Mouse (Mus musculus) adrenal gland, adult 18-20 months (tissue): Measurements from ENCODE around the gene Esrrg. TPM values are rescaled to one million over a fixed set of nuclear protein-coding genes. Genes with fewer than 3 reads are reported as not detected.

Source experiments
- DNase-seq, 2 experiments: peaks; one replicate each; pipeline ENCODE4 v3.0.0; 2021 to 2022; ENCODE audit warnings: low spot score in 2 of 2
- total RNA-seq, 2 experiments: library from RNA; stranded (reverse); gene quantifications; 1 replicate in 1 of 2; 2 replicates in 1 of 2; pipeline ENCODE4 v1.2.3; 2021

The Esrrg gene
- total RNA-seq, 2 experiments from 2014 or later: 13.2 to 13.4 TPM

DNA sequence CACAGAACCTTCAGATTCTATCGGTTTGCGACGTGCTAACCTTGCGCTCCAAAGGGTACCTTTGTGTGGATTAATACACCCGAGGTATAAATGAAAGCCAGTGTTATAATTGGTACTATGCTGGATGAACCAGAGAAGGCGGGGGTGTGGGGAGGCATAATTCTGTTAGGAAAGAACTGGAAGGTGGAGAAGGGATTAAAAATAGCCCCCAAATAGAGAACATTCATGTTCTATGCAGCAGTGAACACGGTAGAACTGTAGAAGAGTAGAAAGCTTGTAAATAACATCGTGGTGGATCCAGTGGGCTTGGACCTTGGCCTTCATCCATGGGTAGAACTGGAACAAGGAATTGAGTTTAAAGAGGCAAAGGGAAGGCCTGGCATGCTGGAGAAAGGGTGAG lies 40.0 kb downstream of the Esrrg start:
- DNase-seq: no peak

DNA sequence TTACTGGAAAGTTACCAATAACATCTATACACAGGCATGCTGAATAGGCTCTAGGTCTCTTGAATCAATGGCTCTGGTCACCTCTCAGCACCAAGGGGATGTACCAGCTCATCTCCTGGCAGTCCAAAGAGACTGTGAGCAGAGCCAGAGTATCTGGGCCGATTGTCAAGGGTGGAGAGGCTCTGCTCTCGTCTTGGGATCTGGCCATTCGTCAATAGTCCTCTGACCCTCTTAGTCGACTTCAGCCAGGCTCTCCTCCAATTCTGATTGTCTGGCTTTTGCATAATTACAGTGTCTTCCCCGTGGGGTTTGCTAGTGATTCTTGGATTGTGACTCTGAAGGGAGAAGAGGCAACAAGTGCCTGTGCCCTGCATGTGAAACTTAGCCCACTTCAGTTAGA lies 41.3 kb downstream of the Esrrg start:
- no peak for DNase-seq

DNA sequence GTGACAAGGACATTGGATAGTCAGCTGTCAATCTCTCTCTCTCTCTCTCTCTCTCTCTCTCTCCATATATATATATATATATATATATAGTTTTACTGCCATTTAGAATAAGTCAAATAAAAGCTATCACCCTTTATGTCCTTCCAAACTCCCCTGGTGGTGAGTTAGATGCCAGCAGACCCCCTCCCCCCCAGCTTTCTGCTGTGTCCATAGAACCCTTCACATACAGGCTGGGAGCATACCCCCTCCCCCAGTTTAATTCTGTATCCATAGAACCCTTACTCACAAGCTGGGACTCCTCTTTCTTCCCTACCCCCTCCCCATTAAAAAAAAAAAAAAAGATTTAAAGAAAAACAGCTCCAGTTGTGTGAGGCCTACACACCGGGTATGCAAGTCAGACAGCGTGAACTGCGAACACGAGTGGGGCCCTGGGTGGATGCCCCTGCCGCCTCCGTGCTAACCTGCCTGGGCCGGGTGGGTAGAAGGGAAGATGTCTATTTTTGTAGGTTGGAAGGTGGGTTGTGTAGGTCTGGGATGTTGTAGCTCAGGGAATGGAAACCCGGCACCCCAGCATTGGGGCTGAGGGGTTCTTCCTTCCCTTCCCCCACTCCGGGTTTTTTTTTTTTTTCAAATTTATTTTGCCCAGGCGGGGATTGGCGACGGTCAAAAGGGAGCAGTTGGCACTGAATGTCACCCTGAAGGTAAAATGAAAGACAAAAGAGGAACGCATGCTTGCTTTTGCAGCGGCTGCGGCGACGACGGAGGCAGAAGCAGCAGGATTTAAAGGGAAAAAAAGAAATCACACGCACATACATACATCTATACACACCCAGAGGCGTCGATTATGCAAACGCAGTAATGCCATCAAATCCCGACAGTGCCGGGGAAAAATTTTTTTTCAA lies 42.4 kb downstream of the Esrrg start:
- no peak for DNase-seq

DNA sequence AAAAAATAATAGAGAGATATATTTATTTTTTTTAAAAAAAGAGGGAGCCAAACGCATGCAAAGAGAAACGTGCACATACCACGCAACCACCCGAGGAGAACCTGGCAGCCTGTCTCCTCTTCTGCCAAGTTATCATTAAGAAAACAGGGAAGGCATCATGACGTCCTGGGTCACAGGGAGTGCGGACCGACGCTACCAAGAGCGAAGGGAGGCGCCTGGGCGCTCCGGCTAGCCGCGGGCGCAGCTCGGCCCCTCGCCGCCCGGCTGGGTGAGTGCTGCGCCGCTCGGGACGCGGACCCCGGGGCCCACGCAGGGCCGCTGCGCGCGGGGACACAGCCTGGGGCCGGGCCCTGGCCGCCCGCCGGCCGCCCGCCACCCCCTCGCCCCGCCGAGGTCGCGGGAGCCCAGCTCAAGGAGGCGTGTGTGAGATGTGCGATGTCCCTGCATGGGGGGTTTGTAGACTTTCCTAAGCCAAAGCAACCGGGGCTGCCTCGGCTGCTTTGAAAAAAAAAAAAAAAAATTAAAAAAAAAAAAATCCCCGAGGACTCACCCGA lies 43.2 kb downstream of the Esrrg start:
- peak; percentile 47 to 56 for DNase-seq

DNA sequence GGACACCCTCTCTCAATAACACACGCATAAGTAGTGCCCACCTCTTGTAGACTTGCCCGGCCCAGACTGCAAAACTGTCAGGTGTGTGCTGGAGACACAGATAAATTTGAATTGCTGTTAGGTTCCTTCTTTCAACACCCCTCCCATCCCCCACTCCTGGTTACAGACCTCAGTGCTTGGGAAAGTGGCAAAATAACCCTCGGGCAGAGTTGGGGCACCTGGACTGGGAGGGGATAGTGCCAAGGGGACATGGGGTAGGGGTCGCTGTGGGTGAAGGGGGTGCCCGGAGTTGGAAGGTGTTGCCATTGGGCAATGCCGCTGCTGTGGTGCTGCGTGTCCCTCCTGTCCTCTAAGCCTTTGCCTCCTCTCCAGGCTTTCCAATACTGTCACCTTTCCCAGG lies 43.9 kb downstream of the Esrrg start:
- DNase-seq: peak in 1 of 2 experiments; percentile 22

DNA sequence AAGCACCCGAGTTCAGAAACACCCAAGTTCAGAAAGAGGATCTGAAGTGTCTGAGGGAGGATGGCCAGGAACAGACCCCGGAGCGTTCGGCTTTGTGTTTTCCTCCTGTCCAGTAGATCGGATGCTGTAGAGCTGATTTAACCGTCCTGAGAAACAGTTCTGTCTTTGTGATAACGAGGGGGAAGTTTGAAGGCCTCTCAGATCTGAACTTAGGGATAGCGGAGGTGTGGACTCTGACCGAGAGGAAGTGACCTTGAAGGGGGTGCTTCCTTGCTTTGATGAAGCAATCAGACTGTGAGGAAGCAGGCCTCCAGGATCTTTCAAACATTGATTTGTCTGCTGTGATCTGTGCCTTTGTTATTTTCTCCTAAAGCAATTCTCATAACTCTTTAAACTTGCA lies 44.8 kb downstream of the Esrrg start:
- peak in 1 of 2 experiments; percentile 18 for DNase-seq

DNA sequence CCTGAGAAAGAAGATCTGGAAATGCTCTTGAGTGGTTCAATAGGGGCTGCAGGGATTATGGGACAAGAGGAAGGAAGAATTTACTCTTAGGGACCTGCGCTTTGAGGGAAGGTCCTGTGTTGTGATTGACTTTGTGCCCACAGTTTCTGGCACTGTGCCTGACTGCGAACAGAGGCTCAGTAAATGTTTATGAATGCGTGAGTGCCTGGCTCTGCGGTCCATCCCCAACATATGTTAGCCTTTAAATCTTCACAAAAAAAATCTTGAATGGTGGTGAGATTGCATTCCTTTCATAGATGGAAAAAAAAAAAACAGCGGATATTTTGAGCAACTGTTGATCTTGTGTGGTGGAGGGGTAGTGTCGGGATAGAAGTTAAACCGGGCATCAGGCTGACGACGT lies 52.4 kb downstream of the Esrrg start:
- no peak for DNase-seq

DNA sequence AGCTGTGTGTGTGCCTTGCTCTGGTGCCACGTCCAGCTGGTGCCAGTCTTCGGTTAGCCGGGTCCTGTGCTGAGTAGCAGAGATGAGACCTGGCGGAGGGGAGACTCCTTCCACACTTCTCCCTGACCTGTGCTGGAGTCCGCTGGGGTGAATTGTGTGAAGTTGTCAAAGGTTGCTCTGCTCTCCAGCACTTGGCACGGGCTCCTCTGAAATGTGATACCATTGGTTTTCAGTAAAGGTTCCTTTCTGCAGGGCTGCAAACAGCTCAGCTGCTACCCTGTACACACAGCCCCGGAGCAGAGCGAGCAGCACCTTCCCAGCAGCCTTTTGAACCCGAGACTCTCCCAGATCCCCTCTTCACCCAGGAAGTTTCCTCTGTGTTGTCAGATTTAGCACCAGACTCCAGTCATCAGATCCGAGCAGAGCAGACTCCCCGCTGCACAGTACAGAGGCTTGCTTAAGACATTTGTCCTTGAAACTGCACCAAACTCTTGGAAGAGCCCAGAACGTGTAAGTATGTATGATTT lies 53.6 kb downstream of the Esrrg start:
- peak in 1 of 2 experiments; percentile 18 for DNase-seq

DNA sequence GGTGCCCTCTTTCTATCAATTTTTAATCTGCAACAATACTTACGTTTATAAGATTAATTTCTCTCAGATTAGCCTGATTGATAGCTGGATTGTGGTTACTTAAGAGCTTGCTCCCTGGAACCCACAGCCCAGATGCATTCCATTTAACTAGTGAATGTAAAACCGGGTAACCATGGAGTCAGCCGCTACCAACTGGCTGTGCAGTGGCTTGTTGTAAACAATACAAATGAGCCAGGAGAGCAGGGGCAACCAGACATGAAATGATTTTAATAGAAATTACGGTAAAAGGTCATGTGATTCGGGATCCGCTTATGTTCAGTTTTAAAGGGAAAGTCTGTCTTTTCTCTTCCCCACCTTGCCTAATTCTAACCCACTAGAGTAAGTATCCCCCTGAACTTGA lies 54.8 kb downstream of the Esrrg start:
- no peak for DNase-seq

DNA sequence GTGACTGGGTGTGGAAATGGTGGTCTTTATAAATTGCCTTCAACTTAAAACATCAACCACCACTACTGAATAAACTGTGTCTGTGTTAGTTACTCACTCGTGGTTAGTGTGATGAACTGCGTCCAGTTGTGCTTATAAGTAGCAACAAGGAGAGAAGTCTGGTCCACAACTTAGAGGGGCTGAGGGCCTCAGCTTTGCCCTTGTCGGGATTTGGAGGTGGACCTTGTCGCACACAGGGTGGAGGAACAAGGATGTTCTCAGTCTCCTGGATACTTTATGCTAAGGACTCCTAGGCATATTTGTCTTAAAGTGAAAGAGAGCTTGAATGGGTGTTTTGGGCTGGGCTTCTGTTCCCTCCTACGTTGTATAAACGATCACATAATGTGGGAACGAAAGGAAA lies 55.7 kb downstream of the Esrrg start:
- DNase-seq: no peak

DNA sequence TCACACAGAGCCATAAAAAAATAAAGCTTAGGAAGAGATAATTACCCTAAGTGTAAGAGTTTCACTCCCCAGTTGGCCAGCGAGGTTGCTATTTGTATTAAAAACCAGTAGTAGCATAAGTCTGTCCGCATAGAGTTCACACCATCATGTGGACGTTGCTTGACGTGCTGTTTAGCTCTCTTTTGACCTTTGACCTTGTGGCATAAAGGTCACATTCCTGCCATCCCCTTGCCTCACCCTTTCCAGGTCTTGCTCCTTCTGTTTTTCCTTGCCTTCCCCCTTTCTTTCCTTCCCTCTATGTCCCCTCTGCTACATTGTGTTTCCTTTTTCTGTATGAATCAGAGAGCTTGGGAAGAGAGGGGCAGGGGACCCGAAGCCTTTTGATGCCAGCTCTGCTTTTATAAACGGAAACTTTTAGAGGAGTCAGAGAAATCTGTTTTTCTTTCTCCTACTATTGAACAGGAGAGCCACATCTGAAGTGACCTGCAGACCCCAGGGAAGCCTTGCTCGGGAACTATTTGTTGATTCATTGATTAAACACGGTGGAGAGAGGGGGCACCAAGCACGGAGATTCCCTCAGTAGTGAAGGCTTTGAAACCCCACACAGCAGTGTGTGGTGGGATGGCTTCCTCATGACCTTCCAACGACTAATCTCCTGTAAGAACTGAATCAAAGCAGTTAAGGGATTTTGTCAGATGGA lies 57.5 kb downstream of the Esrrg start:
- no peak for DNase-seq

DNA sequence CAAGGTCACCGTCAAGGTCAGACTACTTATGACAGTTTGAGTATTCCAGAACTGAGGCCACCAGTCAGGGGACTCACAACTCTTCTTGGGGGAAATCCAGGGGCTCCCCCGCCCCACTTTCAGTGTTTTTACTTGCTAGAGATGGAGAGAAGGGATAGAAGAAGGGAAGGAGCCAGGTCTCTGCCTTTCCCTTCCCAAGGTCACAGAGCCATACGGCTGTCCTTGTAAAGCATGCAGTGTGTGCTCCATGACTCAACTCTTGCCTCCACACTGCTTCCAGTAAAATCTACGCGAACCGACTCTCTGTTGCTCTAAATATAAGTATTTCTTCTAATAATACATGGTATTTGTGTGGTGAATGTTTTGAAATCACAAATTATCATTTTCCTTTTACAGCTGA lies 61.2 kb downstream of the Esrrg start:
- no peak for DNase-seq

DNA sequence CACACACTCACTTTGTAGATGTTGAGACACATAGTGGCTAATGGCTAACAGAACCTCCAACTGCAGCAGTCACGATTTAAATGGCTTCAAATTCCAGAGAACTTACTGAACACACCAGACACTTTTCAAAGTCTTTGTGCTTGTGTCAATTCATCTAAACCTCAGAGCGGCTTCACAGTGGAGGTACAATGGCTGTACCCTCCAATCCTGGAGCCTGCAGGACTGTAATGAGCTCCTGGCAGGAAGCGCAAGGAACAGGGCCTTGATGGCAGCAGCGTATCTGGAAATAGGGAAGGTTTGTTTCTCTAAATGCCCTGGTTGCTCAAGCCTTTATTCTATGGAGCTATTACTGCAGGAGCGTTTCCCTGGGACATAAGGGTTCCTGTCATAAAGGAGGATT lies 63.9 kb downstream of the Esrrg start:
- no peak for DNase-seq

DNA sequence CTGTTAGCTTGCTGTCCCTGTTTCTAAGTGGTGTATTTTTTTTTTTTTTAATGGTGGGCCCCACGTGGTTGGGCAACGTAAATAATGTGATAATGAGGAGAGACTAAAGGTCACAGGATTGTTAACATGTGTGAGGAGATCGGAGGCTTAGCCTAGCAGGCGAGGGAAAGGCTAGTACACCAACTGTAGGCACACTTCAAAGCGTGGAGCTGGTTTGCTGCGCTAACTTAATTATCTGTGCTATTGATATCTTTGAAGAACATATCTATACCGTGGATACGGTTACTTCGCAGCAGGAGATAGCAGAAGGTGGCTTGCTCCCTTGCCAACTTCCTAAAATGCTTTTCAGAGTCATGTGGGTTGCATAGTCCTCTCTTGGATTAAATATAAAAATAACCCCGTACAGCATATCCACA lies 66.2 kb downstream of the Esrrg start:
- DNase-seq: no peak

DNA sequence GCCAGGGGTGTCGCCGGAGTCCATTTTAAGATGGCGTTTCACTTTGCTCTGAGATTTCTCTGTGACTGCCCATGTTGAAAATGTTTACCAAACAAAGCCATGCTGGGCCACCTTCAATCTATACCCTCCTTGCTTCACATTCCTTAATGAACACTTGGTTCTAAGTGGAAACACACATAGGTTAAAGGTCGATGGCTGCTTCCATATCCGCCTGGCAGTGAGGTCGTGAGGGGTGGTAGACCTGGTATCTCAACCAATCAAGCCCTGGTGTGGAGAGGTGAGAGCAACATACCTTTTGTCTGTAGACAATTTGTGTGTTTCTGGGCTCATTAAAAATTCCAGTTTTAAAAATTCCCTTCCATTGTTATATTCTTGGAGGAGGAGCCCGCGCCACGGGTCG lies 68.0 kb downstream of the Esrrg start:
- DNase-seq: no peak

DNA sequence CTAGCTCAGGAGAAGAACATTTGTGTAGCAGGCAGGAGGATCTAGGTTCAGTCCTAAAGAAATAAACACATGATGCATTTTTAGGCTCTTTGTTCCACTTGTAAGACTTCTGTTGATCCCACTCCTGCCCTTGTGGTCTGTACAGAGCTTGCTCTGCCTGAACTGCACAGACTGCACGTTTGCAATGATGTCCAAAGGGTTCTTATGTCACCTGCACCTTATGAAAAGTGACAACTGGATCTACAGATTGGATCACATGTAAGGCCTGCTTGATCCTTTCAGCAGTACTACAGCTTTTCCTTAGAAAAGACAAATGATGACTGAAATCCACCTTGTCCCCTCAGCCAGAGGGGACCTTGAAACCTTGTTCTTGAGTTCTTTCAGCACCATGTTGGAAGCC lies 70.7 kb downstream of the Esrrg start:
- no peak for DNase-seq

DNA sequence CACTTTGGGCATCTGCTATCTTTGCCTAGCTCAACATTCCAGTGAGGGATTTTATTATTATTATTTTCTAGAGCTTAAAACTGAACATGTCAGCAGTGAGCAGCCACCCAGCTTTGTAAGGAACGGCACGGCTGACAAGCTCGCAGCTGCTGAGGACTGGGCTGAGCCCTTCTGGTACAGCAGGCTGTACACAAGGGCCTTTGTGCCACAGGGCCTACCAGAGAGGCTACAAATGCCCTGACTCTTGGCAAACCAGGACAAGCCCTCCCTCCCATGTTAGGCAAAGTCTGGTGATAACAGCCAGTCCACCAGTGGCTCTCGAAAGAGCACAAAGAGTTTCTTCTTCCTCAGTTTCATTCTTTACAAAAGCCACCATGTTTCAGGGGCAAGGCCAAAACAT lies 75.9 kb downstream of the Esrrg start:
- DNase-seq: no peak

DNA sequence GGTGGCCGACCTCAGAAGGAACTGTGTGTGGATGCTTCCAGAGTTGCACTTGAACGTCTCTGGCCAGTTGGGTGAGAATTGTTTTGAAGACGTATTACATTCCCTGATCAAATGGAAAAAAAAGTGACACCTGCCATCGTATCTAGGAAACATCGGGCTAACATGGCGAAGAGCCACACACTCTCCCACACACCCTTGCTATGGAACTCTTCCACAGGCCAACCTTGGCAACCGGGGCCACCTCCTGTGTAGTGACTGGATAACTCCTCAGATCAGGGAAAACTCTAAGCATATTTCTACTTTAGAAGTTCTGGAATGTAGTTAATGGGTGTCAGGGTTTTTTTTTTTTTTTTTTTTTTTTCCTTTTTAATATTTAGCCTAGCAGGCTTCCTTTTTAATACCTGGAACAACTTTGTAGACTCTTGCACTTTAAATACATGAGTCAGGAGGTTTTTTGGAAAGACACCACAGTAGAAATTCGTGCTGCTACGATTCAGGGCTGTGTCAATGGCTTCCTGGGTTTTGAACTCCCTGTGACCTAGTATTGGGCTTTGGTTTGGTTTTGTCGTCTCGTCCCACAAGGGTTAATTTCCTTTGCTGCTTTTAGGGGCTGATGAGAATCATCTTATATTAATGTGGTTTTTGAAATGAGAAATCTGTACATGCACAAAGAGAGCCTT lies 83.4 kb downstream of the Esrrg start:
- DNase-seq: no peak

DNA sequence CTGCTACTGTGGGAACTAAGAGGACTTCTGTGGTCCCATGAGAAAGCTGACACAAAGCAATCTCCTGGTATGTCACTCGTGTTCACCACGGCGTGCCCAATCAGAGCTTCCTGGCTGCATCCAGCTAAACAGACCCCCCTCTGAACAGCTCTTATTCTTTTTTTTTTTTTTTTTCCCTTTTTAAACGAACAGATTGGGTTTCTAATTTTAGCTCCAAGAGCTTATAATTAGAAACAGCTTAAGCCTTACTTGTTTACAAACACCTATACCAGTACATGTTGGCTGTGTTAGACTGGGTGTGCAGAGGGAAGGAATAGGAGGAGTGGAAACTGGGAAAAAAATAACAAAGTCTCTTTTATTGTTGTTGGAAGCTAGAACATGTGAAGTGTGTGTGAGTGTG lies 86.3 kb downstream of the Esrrg start:
- no peak for DNase-seq

DNA sequence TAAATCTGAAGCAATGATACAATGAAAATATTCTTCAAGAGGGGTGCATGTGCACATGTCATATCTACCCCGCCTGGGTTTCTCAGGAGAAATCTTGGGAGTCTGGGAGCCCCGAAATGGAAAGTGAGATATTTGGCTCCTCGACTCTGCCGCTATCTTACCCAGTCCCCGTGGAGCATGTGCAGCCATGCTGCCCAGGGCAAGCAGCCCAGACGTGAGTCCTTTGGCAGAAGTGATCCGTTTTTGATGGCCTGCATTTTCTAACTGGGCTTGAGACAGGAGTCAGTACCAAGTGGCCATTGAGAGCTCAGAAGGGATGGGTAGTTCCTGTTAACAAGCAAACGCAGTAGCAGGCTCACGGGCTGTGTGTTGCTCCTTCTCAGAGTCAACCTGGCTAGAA lies 89.6 kb downstream of the Esrrg start:
- DNase-seq: no peak

DNA sequence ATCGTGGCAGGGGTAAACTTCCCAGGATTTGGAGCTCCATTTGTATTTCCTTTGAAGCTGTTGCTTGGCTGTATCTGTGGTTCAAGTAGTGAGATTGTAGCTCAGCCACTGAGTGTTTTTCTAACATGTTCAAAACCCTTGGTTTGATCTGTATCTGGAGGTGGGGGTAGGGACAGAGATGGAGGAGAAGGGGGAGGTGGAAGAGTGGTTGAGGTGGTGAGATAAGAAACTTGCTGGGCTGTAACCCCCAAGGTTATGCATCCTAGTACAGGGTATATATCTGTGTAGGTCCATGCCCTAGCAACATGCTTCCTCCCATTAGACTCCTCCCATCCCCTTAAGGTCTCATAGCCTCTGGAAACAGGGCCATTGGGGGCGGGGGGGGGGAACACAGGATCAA lies 92.4 kb downstream of the Esrrg start:
- no peak for DNase-seq
